Mouse (Mus musculus): Measurements from ENCODE around the gene Apaf1. TPM values are rescaled to one million over a fixed set of nuclear protein-coding genes. Genes with fewer than 3 reads are reported as not detected.
A peak's percentile ranks its signal among the peaks of the same experiment; 100 is the strongest.

Apaf1 gene
- polyA plus RNA-seq, 1 experiment from 2014 or later, result 32.1 TPM

GRCm38 (mm10) chr10:91123281-91123827, 40.8 kb upstream of the Apaf1 start:
- Histone ChIP-seq H3K27me3 (ENCODE audit: control insufficient read depth, insufficient read depth, low read length) (no peaks in the 10 kb centered on the region), H3K27ac (replicated peaks; ENCODE audit: low read depth, low read length) (peak overlapping the region; percentile 59; the same call in 1 of the 2 replicates), H3K4me1 (ENCODE audit: control insufficient read depth, insufficient read depth, low read length) (no peaks in the 10 kb centered on the region), H3K9ac (replicated peaks; ENCODE audit: low read length) (peak overlapping the region; percentile 93), H3K9me3 (replicated peaks; ENCODE audit: control insufficient read depth, low read length) (no peaks in the 10 kb centered on the region), H3K4me2 (ENCODE audit: low read depth, low read length) (peak overlapping the region; percentile 64), H3K36me3 (replicated peaks; ENCODE audit: control insufficient read depth, insufficient read depth, low read depth, low read length) (peaks cover 7% of the 10 kb centered on the region), H3K4me3 (ENCODE audit: low read depth, low read length) (peak overlapping the region; percentile 97)
- DNase-seq (ENCODE audit: low spot score), result no peak
- peak; percentile 57 for ATAC-seq (replicated peaks; ENCODE audit: insufficient number of reproducible peaks, low FRiP score, low TSS enrichment, low read depth)
- under 1% methylated on average over 44 of the region's 44 CpGs for WGBS

GRCm38 (mm10) chr10:91122646-91123045, 40.1 kb upstream of the Apaf1 start:
- DNase-seq (ENCODE audit: low spot score) (no peak), ATAC-seq (replicated peaks; ENCODE audit: insufficient number of reproducible peaks, low FRiP score, low TSS enrichment, low read depth) (no peak)
- WGBS, result 45% methylated on average over 6 of the region's 6 CpGs
- no peaks in the 10 kb centered on the region for H3K4me1 ChIP-seq (ENCODE audit: control insufficient read depth, insufficient read depth, low read length)
- H3K9me3 ChIP-seq (replicated peaks; ENCODE audit: control insufficient read depth, low read length), result no peaks in the 10 kb centered on the region
- no peak overlapping the region for H3K9ac ChIP-seq (replicated peaks; ENCODE audit: low read length)
- no peaks in the 10 kb centered on the region for H3K27me3 ChIP-seq (ENCODE audit: control insufficient read depth, insufficient read depth, low read length)
- H3K27ac ChIP-seq (replicated peaks; ENCODE audit: low read depth, low read length), result no peak overlapping the region
- peak overlapping the region; percentile 97 for H3K4me3 ChIP-seq (ENCODE audit: low read depth, low read length)
- H3K4me2 ChIP-seq (ENCODE audit: low read depth, low read length), result peak overlapping the region; percentile 64
- peaks cover 13% of the 10 kb centered on the region for H3K36me3 ChIP-seq (replicated peaks; ENCODE audit: control insufficient read depth, insufficient read depth, low read depth, low read length)

- no peak overlapping the region for H3K27ac ChIP-seq (replicated peaks; ENCODE audit: low read depth, low read length)
- no peak for ATAC-seq (replicated peaks; ENCODE audit: insufficient number of reproducible peaks, low FRiP score, low TSS enrichment, low read depth)
- 97% methylated on average over 12 of the region's 12 CpGs for WGBS
- H3K9me3 ChIP-seq (replicated peaks; ENCODE audit: control insufficient read depth, low read length), result no peaks in the 10 kb centered on the region
- no peaks in the 10 kb centered on the region for H3K4me1 ChIP-seq (ENCODE audit: control insufficient read depth, insufficient read depth, low read length)
- no peak overlapping the region for H3K4me2 ChIP-seq (ENCODE audit: low read depth, low read length)
- no peak for DNase-seq (ENCODE audit: low spot score)
- H3K36me3 ChIP-seq (replicated peaks; ENCODE audit: control insufficient read depth, insufficient read depth, low read depth, low read length), result peaks cover 37% of the 10 kb centered on the region
- no peaks in the 10 kb centered on the region for H3K27me3 ChIP-seq (ENCODE audit: control insufficient read depth, insufficient read depth, low read length)
- H3K9ac ChIP-seq (replicated peaks; ENCODE audit: low read length), result no peak overlapping the region
- no peak overlapping the region for H3K4me3 ChIP-seq (ENCODE audit: low read depth, low read length)
Measured at GRCm38 (mm10) chr10:91116958-91117357, 34.4 kb upstream of the Apaf1 start.

GRCm38 (mm10) chr10:91109841-91110240, 27.3 kb upstream of the Apaf1 start:
- H3K27ac ChIP-seq (replicated peaks; ENCODE audit: low read depth, low read length), result no peak overlapping the region
- DNase-seq (ENCODE audit: low spot score) (no peak), ATAC-seq (replicated peaks; ENCODE audit: insufficient number of reproducible peaks, low FRiP score, low TSS enrichment, low read depth) (no peak)
- H3K9ac ChIP-seq (replicated peaks; ENCODE audit: low read length), result no peak overlapping the region
- H3K4me2 ChIP-seq (ENCODE audit: low read depth, low read length), result no peak overlapping the region
- H3K36me3 ChIP-seq (replicated peaks; ENCODE audit: control insufficient read depth, insufficient read depth, low read depth, low read length), result peaks cover 13% of the 10 kb centered on the region
- no peaks in the 10 kb centered on the region for H3K4me1 ChIP-seq (ENCODE audit: control insufficient read depth, insufficient read depth, low read length)
- H3K27me3 ChIP-seq (ENCODE audit: control insufficient read depth, insufficient read depth, low read length), result no peaks in the 10 kb centered on the region
- no peak overlapping the region for H3K4me3 ChIP-seq (ENCODE audit: low read depth, low read length)
- WGBS, result 78% methylated on average over 4 of the region's 4 CpGs
- H3K9me3 ChIP-seq (replicated peaks; ENCODE audit: control insufficient read depth, low read length), result no peaks in the 10 kb centered on the region

- H3K27me3 ChIP-seq (ENCODE audit: control insufficient read depth, insufficient read depth, low read length), result no peaks in the 10 kb centered on the region
Measured at GRCm38 (mm10) chr10:91105981-91106380, 23.4 kb upstream of the Apaf1 start.

GRCm38 (mm10) chr10:91102799-91103590, 20.4 kb upstream of the Apaf1 start:
- H3K9me3 ChIP-seq (replicated peaks; ENCODE audit: control insufficient read depth, low read length), result no peaks in the 10 kb centered on the region
- H3K9ac ChIP-seq (replicated peaks; ENCODE audit: low read length), result no peak overlapping the region
- ATAC-seq (replicated peaks; ENCODE audit: insufficient number of reproducible peaks, low FRiP score, low TSS enrichment, low read depth) (no peak), DNase-seq (ENCODE audit: low spot score) (no peak)
- WGBS, result 92% methylated on average over 14 of the region's 14 CpGs
- H3K36me3 ChIP-seq (replicated peaks; ENCODE audit: control insufficient read depth, insufficient read depth, low read depth, low read length), result no peaks in the 10 kb centered on the region
- H3K4me2 ChIP-seq (ENCODE audit: low read depth, low read length), result no peak overlapping the region
- H3K4me1 ChIP-seq (ENCODE audit: control insufficient read depth, insufficient read depth, low read length), result no peaks in the 10 kb centered on the region
- H3K4me3 ChIP-seq (ENCODE audit: low read depth, low read length), result no peak overlapping the region
- H3K27me3 ChIP-seq (ENCODE audit: control insufficient read depth, insufficient read depth, low read length), result no peaks in the 10 kb centered on the region
- H3K27ac ChIP-seq (replicated peaks; ENCODE audit: low read depth, low read length), result no peak overlapping the region

More at GRCm38 (mm10) chr10:91105981-91106380, 23.4 kb upstream of the Apaf1 start:
- Histone ChIP-seq H3K27ac (replicated peaks; ENCODE audit: low read depth, low read length) (no peak overlapping the region), H3K9ac (replicated peaks; ENCODE audit: low read length) (no peak overlapping the region), H3K4me1 (ENCODE audit: control insufficient read depth, insufficient read depth, low read length) (no peaks in the 10 kb centered on the region), H3K4me2 (ENCODE audit: low read depth, low read length) (no peak overlapping the region), H3K4me3 (ENCODE audit: low read depth, low read length) (no peak overlapping the region), H3K9me3 (replicated peaks; ENCODE audit: control insufficient read depth, low read length) (no peaks in the 10 kb centered on the region), H3K36me3 (replicated peaks; ENCODE audit: control insufficient read depth, insufficient read depth, low read depth, low read length) (no peaks in the 10 kb centered on the region)
- ATAC-seq (replicated peaks; ENCODE audit: insufficient number of reproducible peaks, low FRiP score, low TSS enrichment, low read depth), result no peak
- no peak for DNase-seq (ENCODE audit: low spot score)
- WGBS, result 79% methylated on average over 3 of the region's 3 CpGs

GRCm38 (mm10) chr10:91101936-91102335, 19.4 kb upstream of the Apaf1 start:
- H3K27me3 ChIP-seq (ENCODE audit: control insufficient read depth, insufficient read depth, low read length), result no peaks in the 10 kb centered on the region
- no peak overlapping the region for H3K27ac ChIP-seq (replicated peaks; ENCODE audit: low read depth, low read length)
- H3K4me3 ChIP-seq (ENCODE audit: low read depth, low read length), result no peak overlapping the region
- H3K9me3 ChIP-seq (replicated peaks; ENCODE audit: control insufficient read depth, low read length), result no peaks in the 10 kb centered on the region
- H3K4me1 ChIP-seq (ENCODE audit: control insufficient read depth, insufficient read depth, low read length), result no peaks in the 10 kb centered on the region
- H3K4me2 ChIP-seq (ENCODE audit: low read depth, low read length), result no peak overlapping the region
- DNase-seq (ENCODE audit: low spot score), result peak; percentile 21
- WGBS, result 91% methylated on average over 25 of the region's 25 CpGs
- no peak overlapping the region for H3K9ac ChIP-seq (replicated peaks; ENCODE audit: low read length)
- no peaks in the 10 kb centered on the region for H3K36me3 ChIP-seq (replicated peaks; ENCODE audit: control insufficient read depth, insufficient read depth, low read depth, low read length)
- ATAC-seq (replicated peaks; ENCODE audit: insufficient number of reproducible peaks, low FRiP score, low TSS enrichment, low read depth), result no peak

- H3K36me3 ChIP-seq (replicated peaks; ENCODE audit: control insufficient read depth, insufficient read depth, low read depth, low read length), result no peaks in the 10 kb centered on the region
- no peaks in the 10 kb centered on the region for H3K27me3 ChIP-seq (ENCODE audit: control insufficient read depth, insufficient read depth, low read length)
- H3K4me1 ChIP-seq (ENCODE audit: control insufficient read depth, insufficient read depth, low read length), result no peaks in the 10 kb centered on the region
- H3K4me3 ChIP-seq (ENCODE audit: low read depth, low read length), result no peak overlapping the region
- no peak for DNase-seq (ENCODE audit: low spot score)
- 75% methylated on average over 1 of the region's 1 CpGs for WGBS
- ATAC-seq (replicated peaks; ENCODE audit: insufficient number of reproducible peaks, low FRiP score, low TSS enrichment, low read depth), result no peak
- H3K27ac ChIP-seq (replicated peaks; ENCODE audit: low read depth, low read length), result no peak overlapping the region
- H3K4me2 ChIP-seq (ENCODE audit: low read depth, low read length), result no peak overlapping the region
- no peaks in the 10 kb centered on the region for H3K9me3 ChIP-seq (replicated peaks; ENCODE audit: control insufficient read depth, low read length)
- H3K9ac ChIP-seq (replicated peaks; ENCODE audit: low read length), result no peak overlapping the region
Measured at GRCm38 (mm10) chr10:91100101-91100500, 17.5 kb upstream of the Apaf1 start.
